Mouse (Mus musculus) liver, postnatal 0 days (tissue): Measurements from ENCODE around the gene Itga1.

Experiments
- CTCF ChIP-seq: sonication (generic); IDR thresholded peaks from 2 replicates; pipeline ENCODE4 v1.5.1; 2016; ENCODE audit warnings: antibody characterized with exemption, low read depth
- EP300 ChIP-seq: IDR thresholded peaks from 2 replicates; pipeline ENCODE4 v1.6.1; 2016; ENCODE audit warnings: antibody characterized with exemption, low read depth, mild to moderate bottlenecking

- no peak for TF ChIP-seq CTCF
- no peak for TF ChIP-seq EP300
These were observed 35.0 kb upstream of the Itga1 start for GRCm38 (mm10) chr13:115136761-115137160.
